Mouse (Mus musculus): ENCODE data around the gene Arf6.

- TF ChIP-seq CTCF (IDR thresholded peaks at IDR 0.05; ENCODE audit: extremely low read depth, insufficient read length, insufficient replicate concordance, low read depth, low read length) (no peak), POLR2A (IDR thresholded peaks at IDR 0.05; ENCODE audit: low read depth, low read length) (no peak)
Measured at GRCm38 (mm10) chr12:69372731-69373331, 881 bp downstream of the Arf6 start.
